Mouse (Mus musculus) midbrain, embryonic 16.5 days (tissue): Measurements from ENCODE around the gene Slc27a3. TPM values are rescaled to one million over a fixed set of nuclear protein-coding genes. Genes with fewer than 3 reads are reported as not detected.

Experiments used
- ATAC-seq: fragments of 200-750 bp; cut with Nextera tagmentation; 2 replicates; pipeline ENCODE4 v1.8.0; 2017; ENCODE audit warnings: moderate TSS enrichment
- H3K27ac ChIP-seq: fragments of 300-500 bp; sonication (generic); 2 replicates; pipeline ENCODE4 v1.5.1; 2014; ENCODE audit warnings: mild to moderate bottlenecking, low read length, mixed read lengths
- H3K27me3 ChIP-seq: fragments of 300-500 bp; sonication (generic); 2 replicates; pipeline ENCODE4 v1.6.1; 2014; ENCODE audit warnings: low read depth, low read length, mixed read lengths; ENCODE audit not compliant: control insufficient read depth, insufficient read depth
- H3K36me3 ChIP-seq: fragments of 300-500 bp; sonication (generic); 2 replicates; pipeline ENCODE4 v1.6.1; 2014; ENCODE audit warnings: mild to moderate bottlenecking, low read length, moderate library complexity, mixed read lengths; ENCODE audit not compliant: control insufficient read depth, insufficient read depth
- H3K4me1 ChIP-seq: fragments of 300-500 bp; sonication (generic); 2 replicates; pipeline ENCODE4 v1.6.1; 2014; ENCODE audit warnings: mild to moderate bottlenecking, low read length, mixed read lengths; ENCODE audit not compliant: control insufficient read depth, insufficient read depth
- H3K4me2 ChIP-seq: fragments of 300-500 bp; sonication (generic); 2 replicates; pipeline ENCODE4 v1.6.1; 2014; ENCODE audit warnings: mild to moderate bottlenecking, low read length, mixed read lengths
- H3K4me3 ChIP-seq: fragments of 300-500 bp; sonication (generic); 2 replicates; pipeline ENCODE4 v1.5.1; 2014; ENCODE audit warnings: low read depth, mild to moderate bottlenecking, low read length, moderate library complexity, mixed read lengths
- H3K9ac ChIP-seq: fragments of 300-500 bp; sonication (generic); 2 replicates; pipeline ENCODE4 v1.6.1; 2014; ENCODE audit warnings: low read depth, low read length, mixed read lengths
- H3K9me3 ChIP-seq: fragments of 300-500 bp; sonication (generic); replicated peaks from 2 replicates; pipeline ENCODE4 v1.6.1; 2014; ENCODE audit warnings: mild to moderate bottlenecking, low read length, mixed read lengths; ENCODE audit not compliant: control insufficient read depth, poor library complexity, severe bottlenecking
- WGBS: fragments of 180-500 bp; shearing (Covaris S2); extraction: QIAGEN DNeasy Blood & Tissue Kit; methylation state at CpG from one replicate; pipeline ENCODE4 v1.1.7; 2014; 5-methylcytosine and 5-hydroxymethylcytosine counted together
- polyA plus RNA-seq: library from polyadenylated mRNA; unstranded; fragments of >200 nt; fragmentation: Nextera tagmentation; extraction: Ambion mirVana; gene quantifications from 2 replicates; pipeline ENCODE4 v1.2.1, GENCODE M21; 2015

Slc27a3 gene
- polyA plus RNA-seq, 1 experiment from 2014 or later, result 30.7 TPM

DNA sequence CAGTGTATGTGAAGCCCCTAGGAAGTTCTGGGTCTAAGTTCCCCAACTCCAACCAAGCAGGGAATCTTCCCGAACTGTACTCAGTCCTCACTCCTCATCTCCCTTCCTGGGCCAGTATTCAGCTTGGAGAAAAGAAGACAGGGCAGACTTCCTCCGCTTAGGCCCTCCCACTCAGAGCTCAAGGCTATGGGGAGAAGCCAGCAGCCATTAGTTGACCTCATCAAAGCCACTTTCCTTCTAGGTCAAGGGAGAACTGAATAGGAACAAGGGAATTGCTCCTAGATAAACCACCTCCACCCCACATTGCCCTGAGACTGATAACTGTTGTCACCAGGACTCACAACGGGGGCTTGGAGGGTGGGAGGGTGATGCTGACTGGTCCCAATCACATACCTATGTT is 14.4 kb upstream of the Slc27a3 start:
- no peak overlapping the region for H3K4me3 ChIP-seq
- no peak overlapping the region for H3K4me2 ChIP-seq
- no peak overlapping the region for H3K27ac ChIP-seq
- H3K9me3 ChIP-seq, result no peaks in the 10 kb centered on the region
- ATAC-seq, result no peak
- H3K36me3 ChIP-seq, result peaks cover 62% of the 10 kb centered on the region
- no peaks in the 10 kb centered on the region for H3K27me3 ChIP-seq
- H3K9ac ChIP-seq, result no peak overlapping the region
- no peaks in the 10 kb centered on the region for H3K4me1 ChIP-seq
- WGBS, result 96% methylated on average over 3 of the region's 3 CpGs

DNA sequence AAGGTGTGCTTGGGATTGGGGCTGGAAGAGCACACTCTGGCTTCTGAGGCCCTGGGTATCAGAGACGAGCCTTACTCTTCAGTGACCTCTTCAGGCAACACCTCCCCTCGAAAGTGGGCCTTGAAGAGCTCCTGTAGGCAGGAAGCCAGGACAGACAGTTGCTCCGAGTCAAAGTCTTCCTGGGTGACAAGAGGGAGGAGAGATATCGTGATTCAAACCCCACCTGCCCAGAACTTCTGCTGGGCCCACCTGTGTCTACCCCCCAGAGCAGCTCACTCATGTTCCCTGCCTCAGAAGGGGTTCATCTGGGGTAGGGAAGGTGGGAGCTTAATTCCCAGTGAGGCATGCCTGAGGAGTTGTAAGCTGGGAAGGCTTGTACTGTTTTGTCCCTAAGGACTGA is 11.3 kb upstream of the Slc27a3 start:
- Histone ChIP-seq H3K9me3 (no peaks in the 10 kb centered on the region), H3K36me3 (peaks cover 51% of the 10 kb centered on the region), H3K4me2 (no peak overlapping the region), H3K27ac (no peak overlapping the region), H3K4me3 (no peak overlapping the region), H3K4me1 (no peaks in the 10 kb centered on the region), H3K27me3 (no peaks in the 10 kb centered on the region), H3K9ac (no peak overlapping the region)
- 86% methylated on average over 4 of the region's 4 CpGs for WGBS
- ATAC-seq, result no peak

DNA sequence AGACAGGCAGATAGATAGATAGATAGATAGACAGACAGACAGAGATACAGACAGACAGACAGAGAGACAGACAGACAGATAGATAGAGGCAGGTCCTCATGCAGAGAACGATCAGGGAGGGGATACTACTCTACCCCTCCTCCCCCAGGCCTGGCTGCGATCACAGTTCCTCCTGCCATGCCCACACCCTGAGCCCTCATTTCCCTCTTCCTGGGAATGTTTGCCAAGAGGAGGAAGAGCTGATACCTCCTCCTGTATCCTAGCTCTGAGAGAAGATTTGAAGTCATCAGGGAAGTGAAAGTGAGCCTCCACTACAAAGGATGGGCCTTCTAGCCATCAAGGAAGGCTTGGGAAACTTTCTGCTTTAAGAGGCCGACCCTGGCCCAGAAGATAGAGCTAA is 5.9 kb upstream of the Slc27a3 start:
- Histone ChIP-seq H3K27ac (no peak overlapping the region), H3K4me2 (no peak overlapping the region), H3K9me3 (no peaks in the 10 kb centered on the region), H3K9ac (no peak overlapping the region), H3K4me3 (no peak overlapping the region), H3K36me3 (peaks cover 57% of the 10 kb centered on the region), H3K27me3 (no peaks in the 10 kb centered on the region), H3K4me1 (peaks cover 3% of the 10 kb centered on the region)
- ATAC-seq, result no peak
- 93% methylated on average over 3 of the region's 3 CpGs for whole genome bisulfite sequencing

DNA sequence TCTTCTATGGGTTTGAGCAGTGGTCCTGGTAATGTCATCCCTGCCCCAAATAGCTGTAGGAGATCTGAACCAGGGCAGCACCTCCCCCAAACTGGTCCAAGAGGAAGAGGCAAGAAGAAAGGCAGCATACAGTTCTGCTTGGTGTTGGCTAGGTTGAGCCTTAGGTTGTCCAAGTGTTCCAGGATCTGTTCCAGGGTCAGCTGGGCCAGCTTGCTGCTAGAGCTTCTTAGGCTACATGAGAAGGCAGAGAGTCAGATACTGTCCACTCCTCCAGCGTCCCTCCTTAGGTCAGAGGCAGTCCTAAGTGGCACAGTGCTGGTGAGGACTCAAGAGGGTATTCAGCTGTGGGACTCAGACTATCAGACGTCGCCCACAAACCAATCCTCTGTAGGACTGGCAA is 2.9 kb upstream of the Slc27a3 start:
- WGBS, result 92% methylated on average over 3 of the region's 3 CpGs
- Histone ChIP-seq H3K27me3 (no peaks in the 10 kb centered on the region), H3K9ac (no peak overlapping the region), H3K9me3 (no peaks in the 10 kb centered on the region), H3K4me3 (no peak overlapping the region), H3K4me2 (no peak overlapping the region), H3K4me1 (peaks cover 22% of the 10 kb centered on the region), H3K27ac (no peak overlapping the region), H3K36me3 (peaks cover 49% of the 10 kb centered on the region)
- no peak for ATAC-seq

DNA sequence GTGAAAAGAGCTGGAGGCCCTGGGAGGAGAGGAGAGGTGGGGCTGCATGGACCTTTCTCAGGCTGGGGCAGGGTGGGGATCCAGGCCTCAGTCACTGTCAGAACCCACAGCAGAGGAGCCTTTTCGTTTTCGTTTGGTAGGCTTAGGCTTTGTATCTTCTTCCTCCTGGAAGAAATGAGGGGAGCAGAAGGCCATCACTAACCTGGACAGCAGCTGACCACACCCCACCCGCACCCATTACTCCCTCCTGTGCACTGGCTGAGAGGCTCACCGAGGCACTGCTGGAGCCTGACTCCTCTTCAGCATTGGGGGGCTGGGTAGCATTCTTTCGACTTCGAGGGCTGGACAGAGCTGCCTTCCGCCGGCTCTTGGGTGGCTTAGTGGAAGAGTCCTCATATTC is 2.2 kb upstream of the Slc27a3 start:
- peaks cover 49% of the 10 kb centered on the region for H3K36me3 ChIP-seq
- H3K27me3 ChIP-seq, result no peaks in the 10 kb centered on the region
- H3K9ac ChIP-seq, result no peak overlapping the region
- H3K27ac ChIP-seq, result no peak overlapping the region
- no peak overlapping the region for H3K4me2 ChIP-seq
- no peak for ATAC-seq
- WGBS, result 84% methylated on average over 8 of the region's 8 CpGs
- no peak overlapping the region for H3K4me3 ChIP-seq
- peaks cover 30% of the 10 kb centered on the region for H3K4me1 ChIP-seq
- H3K9me3 ChIP-seq, result no peaks in the 10 kb centered on the region

DNA sequence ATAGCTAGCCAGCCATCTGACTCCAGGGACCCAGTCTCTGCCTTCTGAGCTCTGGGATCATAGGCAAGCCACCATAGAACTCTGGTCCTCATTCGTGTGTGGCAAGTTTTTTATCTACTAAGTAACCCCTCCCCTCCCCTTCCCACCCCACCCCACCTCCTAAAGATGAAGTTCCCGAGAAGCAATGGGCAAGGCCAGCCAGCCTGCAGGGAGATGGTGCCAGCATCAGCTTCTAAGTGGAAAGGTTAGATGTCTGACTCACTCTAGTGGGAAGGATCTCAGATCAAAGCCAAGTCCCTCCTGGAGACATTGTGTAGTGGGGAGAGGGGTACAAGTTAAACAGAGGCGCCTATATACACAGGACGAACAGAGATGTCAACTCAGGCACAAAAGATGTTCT is 1.3 kb upstream of the Slc27a3 start:
- H3K9ac ChIP-seq, result no peak overlapping the region

DNA sequence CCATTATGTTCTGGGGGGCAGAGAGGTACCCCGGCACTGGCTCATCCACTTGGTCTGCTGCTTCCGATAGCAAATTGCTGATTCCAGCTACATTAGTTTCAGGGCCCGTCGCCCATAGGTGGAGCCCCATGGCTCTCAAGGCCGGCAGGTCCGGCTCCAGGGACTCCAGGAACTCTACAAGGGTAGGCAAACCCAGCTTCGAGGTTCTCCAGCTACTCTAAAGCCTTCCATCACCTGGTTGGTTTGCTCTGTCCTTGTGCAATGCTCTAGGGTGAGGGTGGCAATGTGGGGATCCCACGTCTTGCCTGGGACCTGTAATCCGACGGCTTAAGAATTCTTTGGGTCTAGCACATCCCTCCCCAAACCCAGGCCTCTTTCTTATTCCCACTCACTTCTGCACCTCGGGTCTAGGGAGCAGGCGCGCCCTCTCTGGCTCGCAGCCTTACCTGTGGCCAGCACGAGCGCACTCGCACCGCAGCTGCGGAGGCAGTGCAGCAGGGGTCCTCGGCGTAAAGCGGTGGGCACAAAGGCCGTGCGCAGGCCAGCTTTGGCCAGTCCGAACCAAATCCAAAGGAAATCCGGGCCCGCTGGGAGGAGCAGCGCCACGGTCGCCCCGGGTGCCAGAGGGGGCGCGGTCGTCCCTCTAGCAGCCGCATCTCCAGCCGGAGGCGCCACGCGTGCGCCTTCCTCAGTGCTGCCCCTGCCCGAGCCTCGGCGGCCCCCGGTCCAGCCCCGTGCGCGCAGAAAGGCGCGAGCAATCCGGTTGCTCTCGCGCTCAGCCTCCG is 820 bp downstream of the Slc27a3 start:
- Histone ChIP-seq H3K4me1 (peaks cover 34% of the 10 kb centered on the region), H3K4me3 (peak overlapping the region; percentile 77), H3K4me2 (peak overlapping the region; percentile 80), H3K36me3 (peaks cover 36% of the 10 kb centered on the region), H3K27me3 (no peaks in the 10 kb centered on the region), H3K9ac (peak overlapping the region; percentile 98), H3K27ac (peak overlapping the region; percentile 98), H3K9me3 (no peaks in the 10 kb centered on the region)
- peak; percentile 81 for ATAC-seq
- WGBS, result 3% methylated on average over 51 of the region's 53 CpGs

More for the DNA sequence above, 1.3 kb upstream of the Slc27a3 start:
- Histone ChIP-seq H3K27ac (peak overlapping the region; percentile 98), H3K36me3 (peaks cover 43% of the 10 kb centered on the region), H3K4me3 (no peak overlapping the region), H3K4me2 (no peak overlapping the region), H3K27me3 (no peaks in the 10 kb centered on the region), H3K4me1 (peaks cover 34% of the 10 kb centered on the region), H3K9me3 (no peaks in the 10 kb centered on the region)
- WGBS, result 75% methylated on average over 4 of the region's 4 CpGs
- ATAC-seq, result no peak

DNA sequence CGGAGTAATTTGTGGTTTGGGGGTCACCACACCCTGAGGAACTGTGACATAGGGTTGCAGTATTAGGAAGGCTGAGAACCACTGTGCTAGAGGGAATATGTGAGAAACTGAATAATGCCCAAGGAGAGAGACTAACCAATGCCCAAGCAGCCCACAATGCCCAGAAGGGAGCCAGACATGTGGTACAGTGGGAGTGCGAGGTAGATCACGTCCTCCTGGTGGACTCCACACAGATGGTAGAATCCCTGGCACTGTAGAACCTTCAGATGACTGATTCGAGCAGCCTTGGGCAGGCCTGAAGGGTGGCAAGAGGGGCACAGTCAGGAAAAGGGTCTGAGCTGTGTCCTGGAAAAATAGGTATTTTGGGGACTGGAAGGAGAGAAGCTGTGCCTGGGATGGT is 1.5 kb downstream of the Slc27a3 start:
- Histone ChIP-seq H3K4me1 (peaks cover 34% of the 10 kb centered on the region), H3K27ac (peak overlapping the region; percentile 98), H3K9ac (peak overlapping the region; percentile 98), H3K9me3 (no peaks in the 10 kb centered on the region), H3K27me3 (no peaks in the 10 kb centered on the region), H3K36me3 (peaks cover 29% of the 10 kb centered on the region), H3K4me3 (peak overlapping the region; percentile 77), H3K4me2 (peak overlapping the region; percentile 80)
- WGBS, result 78% methylated on average over 4 of the region's 4 CpGs
- ATAC-seq, result no peak

DNA sequence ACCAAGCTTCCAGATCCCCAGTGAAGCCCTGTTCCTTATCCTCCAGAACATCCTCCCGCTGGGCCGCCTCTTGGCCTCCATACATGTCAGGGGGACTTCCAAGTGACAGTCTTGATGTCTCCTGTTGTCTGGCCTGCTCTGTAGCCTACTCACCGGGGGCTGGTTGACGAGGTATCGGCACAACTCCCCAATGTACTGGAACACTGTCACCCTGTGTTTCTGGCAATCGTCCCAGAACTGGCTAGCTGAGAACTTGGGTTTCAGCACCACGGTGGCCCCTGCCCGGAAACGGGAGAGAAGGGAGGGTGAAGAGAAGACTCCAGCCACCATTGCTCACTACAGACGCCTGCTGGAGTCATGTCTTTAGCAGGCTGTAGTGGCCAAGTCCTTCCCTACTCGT is 2.3 kb downstream of the Slc27a3 start:
- H3K36me3 ChIP-seq, result peaks cover 22% of the 10 kb centered on the region
- no peaks in the 10 kb centered on the region for H3K9me3 ChIP-seq
- H3K27me3 ChIP-seq, result no peaks in the 10 kb centered on the region
- peak overlapping the region; percentile 77 for H3K4me3 ChIP-seq
- 63% methylated on average over 11 of the region's 11 CpGs for WGBS
- peak overlapping the region; percentile 12; the same call in 1 of the 2 replicates for H3K9ac ChIP-seq
- H3K4me1 ChIP-seq, result peaks cover 34% of the 10 kb centered on the region
- no peak overlapping the region for H3K27ac ChIP-seq
- no peak for ATAC-seq
- H3K4me2 ChIP-seq, result peak overlapping the region; percentile 80
